Mouse (Mus musculus) bone marrow macrophage, adult 2 months (primary cell): ENCODE data around the gene Ica1. TPM values are rescaled to one million over a fixed set of nuclear protein-coding genes. Genes with fewer than 3 reads are reported as not detected.

Experiments
- H3K27ac ChIP-seq: 2 replicates; pipeline ENCODE4 v1.5.1; 2012; ENCODE audit warnings: low read depth, low read length; ENCODE audit not compliant: insufficient read depth
- H3K4me1 ChIP-seq: 2 replicates; pipeline ENCODE4 v1.6.1; 2012; ENCODE audit warnings: low read length; ENCODE audit not compliant: control insufficient read depth, insufficient read depth
- H3K4me3 ChIP-seq: 2 replicates; pipeline ENCODE4 v1.5.1; 2012; ENCODE audit warnings: mild to moderate bottlenecking, low read length, moderate library complexity; ENCODE audit not compliant: insufficient read depth
- CTCF ChIP-seq: IDR thresholded peaks from 2 replicates; pipeline ENCODE4 v1.5.1; 2012; ENCODE audit warnings: low read depth, mild to moderate bottlenecking, low read length, moderate library complexity
- POLR2A ChIP-seq: IDR thresholded peaks from 2 replicates; pipeline ENCODE4 v1.6.1; 2012; ENCODE audit warnings: mild to moderate bottlenecking, low read depth, low read length, borderline replicate concordance
- polyA plus RNA-seq: library from polyadenylated mRNA; stranded (reverse); fragments of >200 nt; gene quantifications from 2 replicates; pipeline ENCODE4 v1.2.4, GENCODE M21; 2012; ENCODE audit not compliant: missing spikeins, insufficient read depth, insufficient read length

The Ica1 gene
- polyA plus RNA-seq, 1 experiment = 2.0 TPM

GRCm38 (mm10) chr6:8731656-8732191 is 46.6 kb downstream of the Ica1 start:
- no peak overlapping the region for H3K27ac ChIP-seq
- H3K4me1 ChIP-seq = peaks cover 4% of the 10 kb centered on the region
- TF ChIP-seq POLR2A = no peak
- no peak for TF ChIP-seq CTCF
- no peak overlapping the region for H3K4me3 ChIP-seq

GRCm38 (mm10) chr6:8730433-8730832 is 47.9 kb downstream of the Ica1 start:
- H3K4me3 ChIP-seq = no peak overlapping the region
- TF ChIP-seq CTCF (no peak), POLR2A (no peak)
- no peak overlapping the region for H3K27ac ChIP-seq
- H3K4me1 ChIP-seq = peaks cover 4% of the 10 kb centered on the region

GRCm38 (mm10) chr6:8727806-8728205 is 50.5 kb downstream of the Ica1 start:
- peaks cover 4% of the 10 kb centered on the region for H3K4me1 ChIP-seq
- H3K4me3 ChIP-seq = no peak overlapping the region
- TF ChIP-seq POLR2A (no peak), CTCF (no peak)
- no peak overlapping the region for H3K27ac ChIP-seq

GRCm38 (mm10) chr6:8725610-8726009 is 52.7 kb downstream of the Ica1 start:
- Histone ChIP-seq H3K4me3 (no peak overlapping the region), H3K4me1 (peaks cover 9% of the 10 kb centered on the region), H3K27ac (no peak overlapping the region)
- TF ChIP-seq CTCF (no peak), POLR2A (no peak)

- Histone ChIP-seq H3K4me1 (peaks cover 8% of the 10 kb centered on the region; the same call in 1 of the 2 replicates), H3K4me3 (no peak overlapping the region), H3K27ac (no peak overlapping the region)
- no peak for TF ChIP-seq POLR2A
- TF ChIP-seq CTCF = no peak
Measured at GRCm38 (mm10) chr6:8719692-8720091, 58.6 kb downstream of the Ica1 start.

GRCm38 (mm10) chr6:8717967-8718366 is 60.3 kb downstream of the Ica1 start:
- H3K4me3 ChIP-seq = no peak overlapping the region
- H3K27ac ChIP-seq = no peak overlapping the region
- no peak for TF ChIP-seq CTCF
- TF ChIP-seq POLR2A = no peak
- peaks cover 9% of the 10 kb centered on the region; the same call in 1 of the 2 replicates for H3K4me1 ChIP-seq

- Histone ChIP-seq H3K27ac (no peak overlapping the region), H3K4me3 (no peak overlapping the region), H3K4me1 (peaks cover 8% of the 10 kb centered on the region; the same call in 1 of the 2 replicates)
- TF ChIP-seq POLR2A (no peak), CTCF (no peak)
Measured at GRCm38 (mm10) chr6:8716539-8716938, 61.7 kb downstream of the Ica1 start.

DNA sequence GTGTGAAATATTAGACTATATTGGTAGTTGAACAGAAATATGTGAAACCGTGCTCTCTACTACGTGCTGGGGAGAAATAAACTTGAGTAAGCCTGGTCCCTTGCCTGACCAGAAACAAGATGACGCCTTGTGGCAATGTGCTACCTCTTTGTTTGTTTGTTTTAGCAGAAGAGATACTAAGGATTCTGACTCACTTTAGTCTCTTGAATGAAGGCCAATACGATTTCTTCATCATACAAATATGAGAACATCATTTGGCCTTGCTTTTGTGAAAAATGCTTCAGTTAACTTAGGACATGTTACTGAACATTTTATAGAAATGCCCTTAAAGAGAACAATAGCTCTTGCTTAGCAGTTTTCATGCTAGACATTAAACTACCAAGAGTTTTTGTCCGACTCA is 67.0 kb downstream of the Ica1 start:
- Histone ChIP-seq H3K4me3 (no peak overlapping the region), H3K27ac (no peak overlapping the region), H3K4me1 (peaks cover 7% of the 10 kb centered on the region; the same call in 1 of the 2 replicates)
- TF ChIP-seq CTCF (no peak), POLR2A (no peak)

- H3K27ac ChIP-seq = no peak overlapping the region
- TF ChIP-seq CTCF (no peak), POLR2A (no peak)
- H3K4me1 ChIP-seq = peaks cover 11% of the 10 kb centered on the region
- no peak overlapping the region for H3K4me3 ChIP-seq
Measured at GRCm38 (mm10) chr6:8694636-8695514, 83.4 kb downstream of the Ica1 start.
